Comparison of ENCODE assay signal across 22 mouse cellular contexts in the genomic region with DNA sequence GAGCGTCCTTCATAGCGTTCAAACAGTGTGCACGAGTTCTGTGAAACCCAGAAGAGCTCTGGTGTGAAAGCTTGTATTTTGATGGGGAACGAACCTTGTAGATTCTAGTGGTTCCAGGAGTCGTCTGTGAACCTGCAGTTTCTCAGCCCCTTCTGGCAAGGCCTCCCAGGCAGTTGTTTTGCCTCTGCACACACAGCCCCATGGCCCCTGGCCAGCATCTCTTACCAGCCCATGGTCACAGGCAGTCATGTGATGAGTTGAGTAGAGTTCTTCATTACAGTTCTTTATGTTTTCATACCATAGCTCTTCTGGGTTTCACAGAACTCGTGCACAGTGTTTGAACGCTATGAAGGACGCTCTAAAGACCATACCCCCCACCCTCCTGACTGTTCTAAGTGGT.
DNase-seq lines count a peak whose midpoint lies in the region; ATAC-seq and TF ChIP-seq lines count a peak whose summit lies in the region.
"Had no signal": no experiment of that assay in that cellular context is flagged by ENCODE, and none has a peak within 500 bp of the region (broad histone marks: within the 10 kb centered on the region; RNA-seq: fewer than 3 reads in every experiment).

No protein-coding gene starts in this region.

- H3K9ac ChIP-seq in forebrain, embryonic 13.5 days = no peak overlapping the region
- H3K9ac ChIP-seq in heart, embryonic 15.5 days = no peak overlapping the region
- no peak overlapping the region for H3K9ac ChIP-seq in lung, postnatal 0 days (replicated peaks; ENCODE audit: low read depth)
- H3K9ac ChIP-seq: embryonic facial prominence, embryonic 12.5 days; heart, embryonic 13.5 days; hindbrain, embryonic 13.5 days had no signal

- no peaks in the 10 kb centered on the region for H3K4me1 ChIP-seq in forebrain, embryonic 13.5 days
- 0 out of 2 replicates have a peak, but pooled peaks cover 1% of the 10 kb centered on the region for H3K4me1 ChIP-seq in forebrain, embryonic 10.5 days
- H3K4me1 ChIP-seq in heart, embryonic 15.5 days (replicated peaks) = peaks cover 5% of the 10 kb centered on the region; the same call in 1 of the 2 replicates
- H3K4me1 ChIP-seq in lung, postnatal 0 days (ENCODE audit: insufficient read depth, low read depth, low read length) = no peaks in the 10 kb centered on the region
- H3K4me1 ChIP-seq: hindbrain, embryonic 13.5 days had no signal

- no peak overlapping the region for H3K4me2 ChIP-seq in forebrain, embryonic 13.5 days
- H3K4me2 ChIP-seq in heart, embryonic 15.5 days = no peak overlapping the region
- H3K4me2 ChIP-seq in lung, postnatal 0 days (replicated peaks; ENCODE audit: low read depth, low read length) = no peak overlapping the region
- H3K4me2 ChIP-seq: embryonic facial prominence, embryonic 12.5 days; heart, embryonic 13.5 days; hindbrain, embryonic 13.5 days had no signal

- H3K4me3 ChIP-seq in forebrain, embryonic 13.5 days = no peak overlapping the region
- H3K4me3 ChIP-seq in forebrain, embryonic 10.5 days = no peak overlapping the region
- no peak overlapping the region for H3K4me3 ChIP-seq in heart, embryonic 15.5 days
- no peak overlapping the region for H3K4me3 ChIP-seq in lung, postnatal 0 days (ENCODE audit: low read depth, low read length)
- H3K4me3 ChIP-seq: embryonic facial prominence, embryonic 12.5 days; heart, adult 2 months; heart, embryonic 13.5 days; hindbrain, embryonic 13.5 days had no signal

- peaks cover 25% of the 10 kb centered on the region for H3K36me3 ChIP-seq in forebrain, embryonic 13.5 days (ENCODE audit: poor library complexity, severe bottlenecking)
- peaks cover 20% of the 10 kb centered on the region for H3K36me3 ChIP-seq in forebrain, embryonic 10.5 days (replicated peaks)
- peaks cover 9% of the 10 kb centered on the region for H3K36me3 ChIP-seq in heart, embryonic 15.5 days
- H3K36me3 ChIP-seq in lung, postnatal 0 days (ENCODE audit: insufficient read depth, low read length) = no peaks in the 10 kb centered on the region

- ATAC-seq in forebrain, embryonic 13.5 days = peak; percentile 19; the same call in 1 of the 2 replicates
- peak; percentile 43; the same call in 1 of the 2 replicates for ATAC-seq in heart, embryonic 15.5 days (replicated peaks; ENCODE audit: insufficient number of reproducible peaks, insufficient read depth, low FRiP score, low read depth)
- no peak for ATAC-seq in lung, postnatal 0 days
- ATAC-seq: CD4-positive, CD25-positive, alpha-beta regulatory T cell, adult 4 months; forebrain, embryonic 14.5 days had no signal

- H3K27ac ChIP-seq in forebrain, embryonic 13.5 days = no peak overlapping the region
- H3K27ac ChIP-seq in forebrain, embryonic 10.5 days = no peak overlapping the region
- no peak overlapping the region for H3K27ac ChIP-seq in heart, embryonic 15.5 days
- H3K27ac ChIP-seq in lung, postnatal 0 days (ENCODE audit: low read length) = no peak overlapping the region
- H3K27ac ChIP-seq: embryonic facial prominence, embryonic 12.5 days; heart, adult 2 months; heart, embryonic 13.5 days; hindbrain, embryonic 13.5 days had no signal

- H3K9me3 ChIP-seq in forebrain, embryonic 13.5 days (replicated peaks) = no peaks in the 10 kb centered on the region
- H3K9me3 ChIP-seq in forebrain, embryonic 10.5 days = no peaks in the 10 kb centered on the region
- no peaks in the 10 kb centered on the region for H3K9me3 ChIP-seq in heart, embryonic 15.5 days (replicated peaks)
- H3K9me3 ChIP-seq in lung, postnatal 0 days (ENCODE audit: low read length) = no peaks in the 10 kb centered on the region
- H3K9me3 ChIP-seq: embryonic facial prominence, embryonic 12.5 days; G1E; heart, embryonic 13.5 days; hindbrain, embryonic 13.5 days had no signal

- WGBS in forebrain, embryonic 13.5 days = 92% methylated on average over 8 of the region's 8 CpGs
- WGBS in forebrain, embryonic 10.5 days = 90% methylated on average over 8 of the region's 8 CpGs
- WGBS in heart, embryonic 15.5 days = 49% methylated on average over 8 of the region's 8 CpGs
- 77% methylated on average over 8 of the region's 8 CpGs for WGBS in lung, postnatal 0 days

- TF ChIP-seq EP300 in lung, postnatal 0 days (IDR thresholded peaks at IDR 0.05) = no peak

- no peak for TF ChIP-seq CTCF in lung, postnatal 0 days (IDR thresholded peaks at IDR 0.05)

- no peak for DNase-seq in forebrain, embryonic 10.5 days (ENCODE audit: extremely low spot score, low spot score)
- DNase-seq in heart, postnatal 4 days = no peak
- peak; percentile 9 for DNase-seq in lung, postnatal 36 days
- no peak for DNase-seq in lung, postnatal 0 days (ENCODE audit: low spot score)
- DNase-seq in right cerebral cortex, postnatal 25 days = peak; percentile 1
- DNase-seq in right cerebral cortex, adult 18-20 months = no peak
- DNase-seq: adrenal gland, postnatal 14 days; B cell, adult 2 months; cerebellum, adult 11-12 months; cerebellum, adult 9-10 months; cerebellum, postnatal 25 days; gastrocnemius, postnatal 14 days; heart, adult 2 months; heart, postnatal 10 days had no signal

- no peaks in the 10 kb centered on the region for H3K27me3 ChIP-seq in forebrain, embryonic 13.5 days
- no peaks in the 10 kb centered on the region for H3K27me3 ChIP-seq in forebrain, embryonic 10.5 days (ENCODE audit: poor library complexity, severe bottlenecking)
- H3K27me3 ChIP-seq in heart, embryonic 15.5 days = no peaks in the 10 kb centered on the region
- no peaks in the 10 kb centered on the region for H3K27me3 ChIP-seq in lung, postnatal 0 days (replicated peaks; ENCODE audit: insufficient read depth, low read length)
- H3K27me3 ChIP-seq: embryonic facial prominence, embryonic 12.5 days; heart, embryonic 13.5 days; hindbrain, embryonic 13.5 days had no signal

Comparison
In these comparisons a context has a peak if more than half of its experiments do, and no peak if none do; other contexts are left out.
1. DNase-seq: peak in lung, postnatal 36 days (single experiment) and right cerebral cortex, postnatal 25 days (single experiment); none in forebrain, embryonic 10.5 days (single experiment), heart, postnatal 4 days (single experiment), lung, postnatal 0 days (single experiment) and right cerebral cortex, adult 18-20 months (single experiment).